Mouse (Mus musculus) G1E (cell line): Measurements from ENCODE around the gene Hsf4.

Experiments
- CTCF ChIP-seq: IDR thresholded peaks from 2 replicates; pipeline ENCODE4 v1.5.1; 2012; ENCODE audit warnings: low read depth, low read length, inconsistent platforms, mixed read lengths
- GATA1 ChIP-seq: IDR thresholded peaks from 2 replicates; pipeline ENCODE4 v1.6.1; 2012; ENCODE audit warnings: borderline replicate concordance, low read length, inconsistent platforms, mixed read lengths
- POLR2AphosphoS5 ChIP-seq: IDR thresholded peaks from 2 replicates; pipeline ENCODE4 v1.6.1; 2012; ENCODE audit warnings: low read depth, low read length, inconsistent platforms; ENCODE audit not compliant: insufficient replicate concordance

- no peak for TF ChIP-seq CTCF
- no peak for TF ChIP-seq GATA1
- no peak for TF ChIP-seq POLR2AphosphoS5
Measured at GRCm38 (mm10) chr8:105304325-105305210, 35.0 kb downstream of the Hsf4 start.
